Comparison of ENCODE assay signal across 7 mouse cellular contexts in the genomic region with DNA sequence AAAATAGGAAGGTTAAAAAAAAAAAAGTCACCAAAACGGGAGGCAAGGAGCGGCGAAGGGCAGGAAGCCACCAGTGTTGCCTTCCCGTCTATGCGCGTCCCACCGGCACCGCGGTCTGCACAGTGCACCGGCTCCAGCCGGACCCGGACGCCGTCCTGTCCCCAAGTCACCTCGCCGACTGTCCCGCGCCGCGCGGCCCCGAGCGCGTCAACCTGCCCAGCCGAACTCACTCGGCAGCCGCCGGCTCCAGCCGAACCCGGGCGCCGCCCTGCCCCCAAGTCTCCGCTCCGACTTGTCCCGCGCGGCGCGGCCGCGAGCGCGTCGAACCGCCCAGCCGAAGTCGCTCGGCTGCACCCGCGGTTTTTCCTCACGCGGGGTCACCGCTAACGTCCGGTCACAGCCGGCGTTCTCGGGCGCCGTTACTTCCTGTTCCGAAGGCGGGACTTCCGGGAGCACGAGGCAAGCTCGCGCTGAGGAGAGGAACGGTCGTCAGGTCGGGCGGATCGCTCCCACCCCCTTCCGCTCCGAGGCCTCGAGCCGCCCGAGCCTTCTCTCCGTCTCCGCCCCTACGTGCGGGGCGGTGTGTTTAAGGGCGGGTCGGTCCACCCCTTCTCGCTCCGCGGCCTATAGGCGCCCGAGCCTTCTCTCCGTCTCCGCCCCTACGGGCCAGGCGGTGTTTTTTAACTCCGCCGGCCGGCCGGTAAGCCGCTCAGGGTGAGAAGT. TPM values are rescaled to one million over a fixed set of nuclear protein-coding genes. Genes with fewer than 3 reads are reported as not detected.
A peak's percentile ranks its signal among the peaks of the same experiment; 100 is the strongest.
DNase-seq lines count a peak whose midpoint lies in the region; ATAC-seq and TF ChIP-seq lines count a peak whose summit lies in the region.

A gene (minus strand): TSS at position 428 of the 723 bp plus-strand sequence.

- intact Hi-C loops in left cerebral cortex, postnatal 4 days (cut with DNase I): no loop called here

- H3K27ac ChIP-seq in embryonic facial prominence, embryonic 10.5 days (replicated peaks): peak within 1 kb of the TSS; percentile 88
- peak within 1 kb of the TSS; percentile 88 for H3K27ac ChIP-seq in intestine, postnatal 0 days (ENCODE audit: low read depth, low read length)
- peak within 1 kb of the TSS; percentile 86 for H3K27ac ChIP-seq in midbrain, embryonic 12.5 days (replicated peaks)
- H3K27ac ChIP-seq in small intestine, adult 2 months (ENCODE audit: insufficient read depth, low read depth, low read length): peak within 1 kb of the TSS; percentile 81

- H3K4me3 ChIP-seq in embryonic facial prominence, embryonic 10.5 days: peak within 1 kb of the TSS; percentile 66
- H3K4me3 ChIP-seq in intestine, postnatal 0 days (ENCODE audit: low read depth, low read length): peak within 1 kb of the TSS; percentile 49
- peak within 1 kb of the TSS; percentile 64 for H3K4me3 ChIP-seq in midbrain, embryonic 12.5 days
- peak within 1 kb of the TSS; percentile 86 for H3K4me3 ChIP-seq in small intestine, adult 2 months (ENCODE audit: low read depth, low read length)

- peaks cover 12% of the 10 kb centered on the region for H3K36me3 ChIP-seq in embryonic facial prominence, embryonic 10.5 days (replicated peaks)
- H3K36me3 ChIP-seq in intestine, postnatal 0 days (ENCODE audit: control insufficient read depth, insufficient read depth): peaks cover 6% of the 10 kb centered on the region; the same call in 1 of the 2 replicates
- H3K36me3 ChIP-seq in midbrain, embryonic 12.5 days: no peaks in the 10 kb centered on the region
- peaks cover 6% of the 10 kb centered on the region for H3K36me3 ChIP-seq in small intestine, adult 2 months (ENCODE audit: control insufficient read depth, insufficient read depth, low read length)

- H3K9me3 ChIP-seq in embryonic facial prominence, embryonic 10.5 days: no peaks in the 10 kb centered on the region; the same call in 1 of the 2 replicates
- H3K9me3 ChIP-seq in intestine, postnatal 0 days (ENCODE audit: control insufficient read depth): no peaks in the 10 kb centered on the region
- H3K9me3 ChIP-seq in midbrain, embryonic 12.5 days: no peaks in the 10 kb centered on the region

- 0 out of 2 replicates have a peak, but pooled peaks cover 7% of the 10 kb centered on the region for H3K4me1 ChIP-seq in embryonic facial prominence, embryonic 10.5 days
- no peaks in the 10 kb centered on the region for H3K4me1 ChIP-seq in intestine, postnatal 0 days (replicated peaks; ENCODE audit: control insufficient read depth, insufficient read depth, low read length)
- H3K4me1 ChIP-seq in midbrain, embryonic 12.5 days: 0 out of 2 replicates have a peak, but pooled peaks cover 6% of the 10 kb centered on the region
- 0 out of 2 replicates have a peak, but pooled peaks cover 1% of the 10 kb centered on the region for H3K4me1 ChIP-seq in small intestine, adult 2 months (ENCODE audit: control insufficient read depth, insufficient read depth, insufficient read length, low read length)

- peak within 1 kb of the TSS; percentile 64 for H3K4me2 ChIP-seq in intestine, postnatal 0 days (replicated peaks; ENCODE audit: low read depth)
- H3K4me2 ChIP-seq in midbrain, embryonic 12.5 days (replicated peaks): peak within 1 kb of the TSS; percentile 52

- peak; percentile 19; the same call in 1 of the 2 replicates for TF ChIP-seq POLR2A in small intestine, adult 2 months (IDR thresholded peaks at IDR 0.05; ENCODE audit: low read depth, low read length)

- H3K9ac ChIP-seq in intestine, postnatal 0 days (ENCODE audit: low read depth, low read length): peak within 1 kb of the TSS; percentile 71
- H3K9ac ChIP-seq in midbrain, embryonic 12.5 days (replicated peaks): peak within 1 kb of the TSS; percentile 61

- no peak for TF ChIP-seq CTCF in intestine, postnatal 0 days (IDR thresholded peaks at IDR 0.05; ENCODE audit: low read depth)
- TF ChIP-seq CTCF in small intestine, adult 2 months (IDR thresholded peaks at IDR 0.05; ENCODE audit: extremely low read depth, insufficient read length, insufficient replicate concordance, low read depth, low read length): no peak

- 35% methylated on average over 95 of the region's 97 CpGs for WGBS in embryonic facial prominence, embryonic 10.5 days
- WGBS in intestine, postnatal 0 days: 22% methylated on average over 92 of the region's 97 CpGs
- WGBS in midbrain, embryonic 12.5 days: 33% methylated on average over 95 of the region's 97 CpGs
- WGBS in small intestine, adult 2 months: 25% methylated on average over 97 of the region's 97 CpGs

- H3K27me3 ChIP-seq in embryonic facial prominence, embryonic 10.5 days (replicated peaks; ENCODE audit: low read depth, poor library complexity, severe bottlenecking): peaks cover 61% of the 10 kb centered on the region
- no peaks in the 10 kb centered on the region for H3K27me3 ChIP-seq in intestine, postnatal 0 days (replicated peaks; ENCODE audit: control insufficient read depth, insufficient read depth, low read length)
- peaks cover 4% of the 10 kb centered on the region for H3K27me3 ChIP-seq in midbrain, embryonic 12.5 days
- no peaks in the 10 kb centered on the region for H3K27me3 ChIP-seq in small intestine, adult 2 months (ENCODE audit: control insufficient read depth, insufficient read depth, low read length)

- peak; percentile 99 for ATAC-seq in intestine, postnatal 0 days
- peak; percentile 100 for ATAC-seq in midbrain, embryonic 12.5 days (ENCODE audit: low FRiP score, low read depth)

- DNase-seq in adrenal gland, postnatal 10 days: peak; percentile 90
- peak; percentile 91 for DNase-seq in embryonic facial prominence, embryonic 10.5 days (ENCODE audit: low spot score)
- peak; percentile 27 for DNase-seq in gonadal fat pad, adult 2 months (ENCODE audit: low read depth)
- peak; percentile 86 for DNase-seq in left cerebral cortex, postnatal 4 days

RNA-seq across cellular contexts. Expression of the gene that starts here (rescaled TPM):
- 10 to 100 TPM; 41.1 to 43.2 TPM for total RNA-seq in adrenal gland, postnatal 10 days (2021)
- 34.8 and 36.0 TPM in 2 replicates for polyA plus RNA-seq in embryonic facial prominence, embryonic 10.5 days (2016; fragmentation: Nextera tagmentation; extraction: Ambion mirVana)
- polyA plus RNA-seq in gonadal fat pad, adult 2 months (2012; rRNA removed): 7.4 TPM in 2 replicates
- polyA plus RNA-seq in intestine, postnatal 0 days (2015; fragmentation: Nextera tagmentation; extraction: Ambion mirVana): 37.0 and 39.9 TPM in 2 replicates
- total RNA-seq in left cerebral cortex, postnatal 4 days (2021): 10 to 100 TPM; 24.3 to 30.8 TPM
- 51.4 and 53.3 TPM in 2 replicates for polyA plus RNA-seq in midbrain, embryonic 12.5 days (2016; fragmentation: Nextera tagmentation; extraction: Ambion mirVana)
- polyA plus RNA-seq in small intestine, adult 2 months (2012; rRNA removed): 7.8 and 12.2 TPM in 2 replicates

Comparison
In these comparisons a context has a peak if more than half of its experiments do, and no peak if none do; other contexts are left out.
1. Peak in every context shown above with its lines: DNase-seq, ATAC-seq, H3K4me3 ChIP-seq and H3K27ac ChIP-seq.
2. DNase-seq: peak in every context shown above with its lines; median percentile 91 in embryonic facial prominence, embryonic 10.5 days; 90 in adrenal gland, postnatal 10 days; 86 in left cerebral cortex, postnatal 4 days; 27 in gonadal fat pad, adult 2 months.